Mouse (Mus musculus): ENCODE results near the gene Spen. TPM values are rescaled to one million over a fixed set of nuclear protein-coding genes. Genes with fewer than 3 reads are reported as not detected.

Spen gene
- total and polyA plus RNA-seq, 2 experiments from 2014 or later: 13.0 to 17.4 TPM

GRCm38 (mm10) chr4:141487581-141487980, 50.8 kb downstream of the Spen start:
- ATAC-seq (no peak), DNase-seq (ENCODE audit: low spot score) (no peak)
- H3K4me3 ChIP-seq (ENCODE audit: low read length): no peak overlapping the region
- 92% methylated on average over 11 of the region's 11 CpGs for WGBS
- peaks cover 81% of the 10 kb centered on the region for H3K36me3 ChIP-seq (ENCODE audit: insufficient read depth, low read length)
- no peaks in the 10 kb centered on the region for H3K9me3 ChIP-seq (ENCODE audit: low read length)
- H3K27me3 ChIP-seq (ENCODE audit: insufficient read depth, low read length): no peaks in the 10 kb centered on the region
- TF ChIP-seq CTCF (IDR thresholded peaks at IDR 0.05; ENCODE audit: low read depth): no peak
- no peaks in the 10 kb centered on the region for H3K4me1 ChIP-seq (ENCODE audit: insufficient read depth, low read length)
- no peak overlapping the region for H3K27ac ChIP-seq
- H3K9ac ChIP-seq (replicated peaks; ENCODE audit: low read length): no peak overlapping the region
- no peak overlapping the region for H3K4me2 ChIP-seq (ENCODE audit: low read depth, low read length)

DNA sequence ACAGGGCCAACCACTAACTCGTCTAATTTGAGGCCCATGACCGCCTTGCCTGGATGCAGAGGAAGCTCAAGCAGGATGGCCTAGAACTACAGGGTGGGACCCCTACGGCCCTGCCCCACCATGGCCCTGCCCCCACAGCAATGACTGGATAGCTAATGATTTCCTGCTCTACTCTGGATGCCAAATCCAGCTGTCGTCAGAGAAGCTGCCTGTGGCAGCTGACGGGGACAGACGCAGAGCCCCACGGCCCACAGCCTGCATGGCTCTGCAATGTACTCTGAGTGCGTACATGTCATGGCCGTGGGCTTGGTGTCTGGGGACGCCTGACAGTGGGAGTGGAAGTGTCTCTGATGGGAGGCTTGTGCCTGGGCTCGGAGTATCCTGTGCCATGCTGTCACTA, 54.3 kb downstream of the Spen start:
- H3K4me2 ChIP-seq (ENCODE audit: low read depth, low read length): no peak overlapping the region
- TF ChIP-seq CTCF (IDR thresholded peaks at IDR 0.05; ENCODE audit: low read depth): no peak
- no peak for DNase-seq (ENCODE audit: low spot score)

GRCm38 (mm10) chr4:141479411-141479810, 59.0 kb downstream of the Spen start:
- H3K4me2 ChIP-seq (ENCODE audit: low read depth, low read length): no peak overlapping the region
- peaks cover 74% of the 10 kb centered on the region for H3K36me3 ChIP-seq (ENCODE audit: insufficient read depth, low read length)
- H3K27me3 ChIP-seq (ENCODE audit: insufficient read depth, low read length): no peaks in the 10 kb centered on the region
- no peaks in the 10 kb centered on the region for H3K9me3 ChIP-seq (ENCODE audit: low read length)
- H3K4me3 ChIP-seq (ENCODE audit: low read length): no peak overlapping the region
- no peak overlapping the region for H3K9ac ChIP-seq (replicated peaks; ENCODE audit: low read length)
- 65% methylated on average over 8 of the region's 8 CpGs for WGBS
- H3K4me1 ChIP-seq (ENCODE audit: insufficient read depth, low read length): peaks cover 9% of the 10 kb centered on the region
- TF ChIP-seq CTCF (IDR thresholded peaks at IDR 0.05; ENCODE audit: low read depth): peak; percentile 18
- DNase-seq (ENCODE audit: low spot score) (peak; percentile 45), ATAC-seq (no peak)
- peak overlapping the region; percentile 90; the same call in 1 of the 2 replicates for H3K27ac ChIP-seq

More for the DNA sequence above, 54.3 kb downstream of the Spen start:
- ATAC-seq: no peak
- Histone ChIP-seq H3K4me1 (ENCODE audit: insufficient read depth, low read length) (no peaks in the 10 kb centered on the region; the same call in 1 of the 2 replicates), H3K9me3 (ENCODE audit: low read length) (no peaks in the 10 kb centered on the region), H3K27me3 (ENCODE audit: insufficient read depth, low read length) (no peaks in the 10 kb centered on the region), H3K27ac (no peak overlapping the region), H3K36me3 (ENCODE audit: insufficient read depth, low read length) (peaks cover 69% of the 10 kb centered on the region), H3K9ac (replicated peaks; ENCODE audit: low read length) (no peak overlapping the region), H3K4me3 (ENCODE audit: low read length) (no peak overlapping the region)
- WGBS: 86% methylated on average over 11 of the region's 11 CpGs

- no peak for DNase-seq (ENCODE audit: low spot score)
- H3K9me3 ChIP-seq (ENCODE audit: low read length): no peaks in the 10 kb centered on the region
- 76% methylated on average over 32 of the region's 32 CpGs for WGBS
- H3K4me1 ChIP-seq (ENCODE audit: insufficient read depth, low read length): peaks cover 9% of the 10 kb centered on the region
- 0 out of 2 replicates have a peak overlapping the region, but pooled peaks have one; percentile 24 for H3K9ac ChIP-seq (replicated peaks; ENCODE audit: low read length)
- TF ChIP-seq CTCF (IDR thresholded peaks at IDR 0.05; ENCODE audit: low read depth): no peak
- H3K4me3 ChIP-seq (ENCODE audit: low read length): no peak overlapping the region
- no peak for ATAC-seq
- H3K27ac ChIP-seq: peak overlapping the region; percentile 90
- peaks cover 71% of the 10 kb centered on the region for H3K36me3 ChIP-seq (ENCODE audit: insufficient read depth, low read length)
- peak overlapping the region; percentile 27; the same call in 1 of the 2 replicates for H3K4me2 ChIP-seq (ENCODE audit: low read depth, low read length)
- H3K27me3 ChIP-seq (ENCODE audit: insufficient read depth, low read length): no peaks in the 10 kb centered on the region
These were observed 59.6 kb downstream of the Spen start for GRCm38 (mm10) chr4:141478794-141479193.

- H3K4me1 ChIP-seq (ENCODE audit: insufficient read depth, low read length): peaks cover 9% of the 10 kb centered on the region
- H3K4me2 ChIP-seq (ENCODE audit: low read depth, low read length): peak overlapping the region; percentile 27; the same call in 1 of the 2 replicates
- WGBS: 54% methylated on average over 23 of the region's 23 CpGs
- H3K4me3 ChIP-seq (ENCODE audit: low read length): no peak overlapping the region
- 0 out of 2 replicates have a peak overlapping the region, but pooled peaks have one; percentile 24 for H3K9ac ChIP-seq (replicated peaks; ENCODE audit: low read length)
- no peak for TF ChIP-seq CTCF (IDR thresholded peaks at IDR 0.05; ENCODE audit: low read depth)
- peaks cover 70% of the 10 kb centered on the region for H3K36me3 ChIP-seq (ENCODE audit: insufficient read depth, low read length)
- ATAC-seq (no peak), DNase-seq (ENCODE audit: low spot score) (peak; percentile 54)
- H3K9me3 ChIP-seq (ENCODE audit: low read length): no peaks in the 10 kb centered on the region
- no peaks in the 10 kb centered on the region for H3K27me3 ChIP-seq (ENCODE audit: insufficient read depth, low read length)
- H3K27ac ChIP-seq: peak overlapping the region; percentile 90
These were observed 60.2 kb downstream of the Spen start for GRCm38 (mm10) chr4:141478225-141478624.

DNA sequence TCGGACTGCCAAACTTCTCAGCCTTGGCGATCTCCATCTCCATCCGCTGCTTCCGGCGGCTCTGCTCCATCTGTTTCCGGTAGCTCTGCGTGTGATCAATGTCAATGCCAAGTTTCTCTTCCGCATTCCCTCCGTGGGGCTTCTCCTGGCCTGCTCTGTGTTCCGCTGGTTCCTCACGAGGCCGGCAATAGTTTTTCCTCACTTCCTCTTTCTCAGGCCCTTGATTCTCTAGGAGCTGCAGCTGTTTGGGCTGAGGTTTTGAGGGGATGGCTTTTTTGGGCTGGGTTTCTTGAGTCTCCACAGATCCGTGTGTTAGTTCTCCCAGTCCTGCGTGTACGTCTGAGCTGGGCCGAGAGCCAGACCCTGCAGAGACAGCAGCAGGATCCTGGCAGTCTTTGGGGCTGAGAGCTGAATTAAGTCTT, 60.7 kb downstream of the Spen start:
- H3K4me1 ChIP-seq (ENCODE audit: insufficient read depth, low read length): peaks cover 9% of the 10 kb centered on the region
- 32% methylated on average over 16 of the region's 16 CpGs for WGBS
- H3K4me2 ChIP-seq (ENCODE audit: low read depth, low read length): peak overlapping the region; percentile 27; the same call in 1 of the 2 replicates
- DNase-seq (ENCODE audit: low spot score) (peak; percentile 87), ATAC-seq (peak; percentile 59)
- TF ChIP-seq CTCF (IDR thresholded peaks at IDR 0.05; ENCODE audit: low read depth): no peak
- H3K9me3 ChIP-seq (ENCODE audit: low read length): no peaks in the 10 kb centered on the region
- H3K36me3 ChIP-seq (ENCODE audit: insufficient read depth, low read length): peaks cover 65% of the 10 kb centered on the region
- H3K27me3 ChIP-seq (ENCODE audit: insufficient read depth, low read length): no peaks in the 10 kb centered on the region
- no peak overlapping the region for H3K4me3 ChIP-seq (ENCODE audit: low read length)
- no peak overlapping the region for H3K9ac ChIP-seq (replicated peaks; ENCODE audit: low read length)
- peak overlapping the region; percentile 90 for H3K27ac ChIP-seq

GRCm38 (mm10) chr4:141474431-141474830, 64.0 kb downstream of the Spen start:
- Histone ChIP-seq H3K9me3 (ENCODE audit: low read length) (no peaks in the 10 kb centered on the region), H3K4me1 (ENCODE audit: insufficient read depth, low read length) (peaks cover 9% of the 10 kb centered on the region; the same call in 1 of the 2 replicates)

More at GRCm38 (mm10) chr4:141474431-141474830, 64.0 kb downstream of the Spen start:
- H3K4me3 ChIP-seq (ENCODE audit: low read length): no peak overlapping the region
- H3K36me3 ChIP-seq (ENCODE audit: insufficient read depth, low read length): peaks cover 71% of the 10 kb centered on the region
- ATAC-seq: no peak
- H3K27ac ChIP-seq: no peak overlapping the region
- DNase-seq (ENCODE audit: low spot score): peak; percentile 40
- H3K4me2 ChIP-seq (ENCODE audit: low read depth, low read length): no peak overlapping the region
- WGBS: 68% methylated on average over 19 of the region's 19 CpGs
- no peaks in the 10 kb centered on the region for H3K27me3 ChIP-seq (ENCODE audit: insufficient read depth, low read length)
- no peak; the same call in 1 of the 2 replicates for TF ChIP-seq CTCF (IDR thresholded peaks at IDR 0.05; ENCODE audit: low read depth)
- H3K9ac ChIP-seq (replicated peaks; ENCODE audit: low read length): no peak overlapping the region

Measured in hindbrain, postnatal 0 days (tissue).